Mouse (Mus musculus) hindbrain, embryonic 14.5 days (tissue): ENCODE measurements around the gene Bicdl2. TPM values are rescaled to one million over a fixed set of nuclear protein-coding genes. Genes with fewer than 3 reads are reported as not detected.

ENCODE experiments used
- ATAC-seq: fragments of 200-750 bp; cut with Nextera tagmentation; 2 replicates; pipeline ENCODE4 v1.8.0; 2017; ENCODE audit warnings: moderate number of reproducible peaks, mild to moderate bottlenecking, moderate TSS enrichment, moderate library complexity; ENCODE audit not compliant: low FRiP score
- DNase-seq: peaks from one replicate; pipeline ENCODE4 v3.0.0-alpha.2; 2015; ENCODE audit warnings: low spot score
- H3K27ac ChIP-seq: fragments of 300-500 bp; sonication (generic); 2 replicates; pipeline ENCODE4 v1.5.1; 2014; ENCODE audit warnings: mild to moderate bottlenecking, moderate library complexity
- H3K27me3 ChIP-seq: fragments of 300-500 bp; sonication (generic); 2 replicates; pipeline ENCODE4 v1.6.1; 2014; ENCODE audit warnings: mild to moderate bottlenecking, low read length, mixed read lengths; ENCODE audit not compliant: control insufficient read depth, insufficient read depth
- H3K36me3 ChIP-seq: fragments of 300-500 bp; sonication (generic); replicated peaks from 2 replicates; pipeline ENCODE4 v1.6.1; 2014; ENCODE audit not compliant: control insufficient read depth, insufficient read depth
- H3K4me1 ChIP-seq: fragments of 300-500 bp; sonication (generic); replicated peaks from 2 replicates; pipeline ENCODE4 v1.6.1; 2014; ENCODE audit warnings: antibody characterized with exemption, low read length, mixed read lengths; ENCODE audit not compliant: control insufficient read depth, insufficient read depth
- H3K4me2 ChIP-seq: fragments of 300-500 bp; sonication (generic); replicated peaks from 2 replicates; pipeline ENCODE4 v1.6.1; 2014; ENCODE audit warnings: mild to moderate bottlenecking, moderate library complexity
- H3K4me3 ChIP-seq: fragments of 300-500 bp; sonication (generic); replicated peaks from 2 replicates; pipeline ENCODE4 v1.5.1; 2014; ENCODE audit warnings: mild to moderate bottlenecking, low read length
- H3K9ac ChIP-seq: fragments of 300-500 bp; sonication (generic); 2 replicates; pipeline ENCODE4 v1.6.1; 2014
- H3K9me3 ChIP-seq: fragments of 300-500 bp; sonication (generic); 2 replicates; pipeline ENCODE4 v1.6.1; 2016; ENCODE audit warnings: low read length; ENCODE audit not compliant: control insufficient read depth
- WGBS: fragments of 180-500 bp; shearing (Covaris S2); extraction: QIAGEN DNeasy Blood & Tissue Kit; methylation state at CpG from one replicate; pipeline ENCODE4 v1.1.7; 2014; 5-methylcytosine and 5-hydroxymethylcytosine counted together
- polyA plus RNA-seq: library from polyadenylated mRNA; unstranded; fragments of >200 nt; fragmentation: Nextera tagmentation; extraction: Ambion mirVana; gene quantifications from 2 replicates; pipeline ENCODE4 v1.2.1, GENCODE M21; 2014

The Bicdl2 gene
- polyA plus RNA-seq, 1 experiment from 2014 or later = 0.24 TPM

DNA sequence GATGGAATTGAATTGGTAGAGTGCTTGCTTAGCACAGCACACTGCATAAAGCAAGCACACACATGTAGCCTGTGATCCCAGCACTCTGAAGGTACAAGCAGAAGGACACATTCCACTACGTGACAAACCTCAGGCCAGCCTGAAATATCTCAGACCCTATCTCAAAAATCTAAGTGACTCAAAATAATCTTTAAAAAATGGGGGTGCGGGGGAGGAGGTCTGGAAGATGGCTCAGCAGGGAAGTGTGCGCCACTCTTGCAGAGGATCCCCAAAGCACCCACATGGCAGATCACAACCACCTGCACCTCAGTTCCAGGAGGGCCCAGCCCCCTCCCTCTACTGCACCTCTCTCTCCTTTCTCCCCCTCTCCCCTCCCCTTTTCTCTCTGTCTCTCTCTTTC is 11.2 kb downstream of the Bicdl2 start:
- 97% methylated on average over 3 of the region's 3 CpGs for WGBS
- Histone ChIP-seq H3K4me3 (no peak overlapping the region), H3K4me2 (no peak overlapping the region), H3K9me3 (no peaks in the 10 kb centered on the region), H3K27ac (no peak overlapping the region), H3K9ac (no peak overlapping the region), H3K27me3 (peaks cover 20% of the 10 kb centered on the region), H3K4me1 (peaks cover 22% of the 10 kb centered on the region), H3K36me3 (peaks cover 27% of the 10 kb centered on the region)
- DNase-seq (no peak), ATAC-seq (no peak)

DNA sequence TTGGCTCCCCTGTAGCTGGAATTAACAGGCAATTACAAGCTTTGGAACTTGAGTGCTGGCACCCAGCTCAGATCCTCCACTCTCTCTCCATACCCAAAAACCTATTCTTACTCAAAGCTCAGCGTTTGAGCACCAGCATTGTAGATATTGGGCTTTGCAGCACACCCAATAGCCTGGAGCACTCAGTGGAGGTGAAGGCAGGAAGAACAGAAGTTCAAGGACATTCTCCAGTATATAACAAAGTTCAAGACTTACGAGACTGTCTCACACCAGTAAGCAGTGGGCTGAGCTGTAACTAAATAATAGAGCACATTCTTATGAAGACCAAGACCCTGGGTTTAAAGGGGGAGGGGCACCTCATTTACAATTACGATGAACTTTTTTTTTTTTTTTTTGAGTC is 12.5 kb downstream of the Bicdl2 start:
- H3K4me2 ChIP-seq = peak overlapping the region; percentile 77
- H3K9me3 ChIP-seq = no peaks in the 10 kb centered on the region
- no peak overlapping the region for H3K9ac ChIP-seq
- H3K36me3 ChIP-seq = peaks cover 19% of the 10 kb centered on the region
- ATAC-seq (no peak), DNase-seq (no peak)
- H3K27me3 ChIP-seq = peaks cover 28% of the 10 kb centered on the region
- WGBS = 82% methylated on average over 3 of the region's 3 CpGs
- H3K4me1 ChIP-seq = peaks cover 26% of the 10 kb centered on the region
- no peak overlapping the region for H3K27ac ChIP-seq
- H3K4me3 ChIP-seq = peak overlapping the region; percentile 58

DNA sequence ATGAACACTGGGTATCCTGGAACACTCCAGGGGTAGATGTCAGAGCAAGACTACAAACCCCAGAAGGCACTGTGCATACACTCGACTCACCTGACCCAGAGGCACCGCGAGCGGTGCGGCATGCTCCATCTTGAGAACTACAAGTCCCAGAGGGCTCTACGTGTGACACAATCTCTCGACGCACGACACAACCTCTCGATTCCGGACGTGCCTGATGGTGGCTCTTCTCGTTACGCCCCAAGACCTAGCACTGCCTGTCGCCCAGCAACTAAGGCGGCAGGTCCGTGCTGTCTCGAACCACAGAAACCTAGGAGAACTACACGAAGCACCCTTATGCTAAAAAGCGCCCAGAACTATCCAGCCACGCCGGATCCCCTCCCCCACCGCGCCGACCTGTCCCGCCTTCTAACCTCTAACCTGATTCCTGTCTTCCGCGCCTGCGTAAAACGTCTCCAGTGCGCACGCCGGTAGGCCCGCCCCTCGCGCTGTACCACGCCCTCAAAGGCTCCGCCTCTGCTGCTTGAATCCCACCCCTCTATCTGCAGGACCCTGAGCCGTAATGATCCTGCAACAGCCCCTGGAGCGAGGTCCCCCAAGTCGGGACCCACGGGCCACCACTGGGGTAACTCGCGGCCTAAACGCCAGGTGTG is 13.2 kb downstream of the Bicdl2 start, which contains the start of the genes Hcfc1r1 and Thoc6:
Gene Hcfc1r1 (plus strand): TSS at position 173 of the 650 bp plus-strand sequence.
Gene Thoc6 (minus strand): TSS at position 459 of the 650 bp plus-strand sequence.
- Histone ChIP-seq H3K27ac (peak within 1 kb of the TSS; percentile 88), H3K9me3 (no peaks in the 10 kb centered on the region), H3K4me2 (peak within 1 kb of the TSS; percentile 77), H3K36me3 (peaks cover 15% of the 10 kb centered on the region), H3K4me1 (peaks cover 26% of the 10 kb centered on the region), H3K4me3 (peak within 1 kb of the TSS; percentile 58), H3K27me3 (peaks cover 36% of the 10 kb centered on the region), H3K9ac (peak within 1 kb of the TSS; percentile 83)
- peak; percentile 92 for DNase-seq
- ATAC-seq = peak; percentile 94
- WGBS = under 1% methylated on average over 45 of the region's 45 CpGs

DNA sequence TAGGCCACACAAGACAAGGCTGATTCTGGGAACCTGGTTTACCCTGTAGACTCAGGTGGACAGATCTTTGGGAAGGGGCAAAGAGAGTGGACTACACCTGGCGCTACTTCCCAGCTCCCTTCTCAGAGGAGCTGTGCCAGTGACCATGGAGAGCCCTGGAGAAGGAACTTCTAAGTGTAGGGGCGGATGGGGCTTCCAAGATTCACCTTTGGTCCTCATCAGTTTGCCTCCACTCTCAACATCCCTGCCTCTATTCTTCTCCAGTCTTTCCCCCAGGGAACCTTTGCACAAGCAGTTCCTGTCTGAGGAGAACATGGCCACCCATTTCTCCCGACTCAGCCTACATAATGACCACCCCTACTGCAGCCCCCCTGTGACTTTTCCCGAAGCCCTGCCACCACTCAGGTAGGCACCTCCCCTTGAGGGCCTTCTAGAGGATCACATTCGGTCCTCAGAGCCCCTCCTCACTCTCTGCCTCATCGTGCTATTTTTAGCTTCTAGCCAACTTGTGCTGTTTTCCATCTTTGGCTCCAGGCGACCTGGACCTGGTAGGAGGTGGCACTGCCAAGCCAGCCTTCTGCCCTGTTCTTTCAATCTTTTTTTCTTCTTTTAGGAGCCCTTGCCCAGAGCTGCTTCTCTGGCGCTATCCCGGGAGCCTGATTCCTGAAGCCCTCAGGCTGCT is 14.1 kb downstream of the Bicdl2 start:
- DNase-seq (no peak), ATAC-seq (peak; percentile 0; the same call in 1 of the 2 replicates)
- Histone ChIP-seq H3K27ac (peak overlapping the region; percentile 88; the same call in 1 of the 2 replicates), H3K4me3 (peak overlapping the region; percentile 58), H3K4me1 (peaks cover 26% of the 10 kb centered on the region), H3K9me3 (no peaks in the 10 kb centered on the region), H3K9ac (peak overlapping the region; percentile 83), H3K4me2 (peak overlapping the region; percentile 77), H3K36me3 (peaks cover 6% of the 10 kb centered on the region), H3K27me3 (peaks cover 45% of the 10 kb centered on the region)
- WGBS = 48% methylated on average over 9 of the region's 9 CpGs

DNA sequence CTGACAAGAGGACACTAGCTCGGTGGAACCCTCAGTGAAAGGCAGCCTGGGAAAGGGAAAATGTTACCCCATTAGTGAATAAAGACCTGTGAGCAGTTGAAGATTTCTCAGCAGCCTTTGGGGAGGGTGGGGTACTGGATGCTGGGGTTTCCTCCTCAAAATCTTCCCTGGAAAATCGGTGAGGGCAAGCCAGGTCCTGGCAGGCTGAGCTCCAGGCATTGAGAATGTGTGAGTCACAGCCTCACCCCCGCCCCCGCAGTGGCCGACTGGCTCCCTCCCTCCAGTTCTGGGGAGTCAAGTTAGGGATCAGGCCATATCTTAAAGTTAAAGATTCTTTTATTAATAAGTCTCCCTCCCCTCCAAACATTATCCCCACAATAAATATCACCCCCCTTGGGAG is 14.8 kb downstream of the Bicdl2 start:
- H3K9ac ChIP-seq = no peak overlapping the region; the same call in 1 of the 2 replicates

DNA sequence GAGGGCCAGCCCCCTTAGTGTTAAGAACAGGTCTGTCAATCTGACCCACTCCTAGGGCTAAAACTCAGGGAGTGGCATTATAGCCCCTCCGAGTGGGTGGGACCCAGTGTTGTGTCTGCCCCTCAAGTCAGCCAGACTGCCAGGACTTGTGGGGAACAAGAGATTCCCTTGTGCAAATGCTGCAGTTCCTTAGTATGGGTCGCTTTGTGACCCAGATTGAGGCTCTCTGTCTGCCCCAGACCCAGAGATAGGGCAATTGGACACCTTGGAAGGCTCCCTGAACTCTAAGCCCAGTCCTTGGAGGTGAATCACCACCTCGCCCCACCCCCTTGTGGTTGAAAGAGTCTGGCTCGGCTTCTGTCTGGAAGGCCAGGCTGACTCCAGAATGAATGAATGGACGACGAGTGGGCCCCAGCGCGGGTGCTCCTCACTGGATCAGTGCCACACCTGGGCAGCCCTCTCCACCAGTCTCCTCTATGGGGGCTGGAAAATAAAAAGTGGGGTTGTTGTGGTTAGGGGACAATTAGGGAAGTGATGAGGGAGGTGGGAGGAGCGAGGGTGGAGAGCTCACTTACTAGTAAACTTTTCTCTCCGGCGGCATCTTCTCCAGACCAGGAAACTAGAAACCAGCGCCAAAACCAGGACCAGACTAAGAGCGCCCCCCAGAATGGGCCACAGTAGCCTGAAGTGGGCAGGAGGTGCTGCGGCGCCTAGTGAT is 15.4 kb downstream of the Bicdl2 start:
- ATAC-seq (no peak), DNase-seq (no peak)

More for the DNA sequence above, 14.8 kb downstream of the Bicdl2 start:
- DNase-seq (no peak), ATAC-seq (no peak)
- 49% methylated on average over 5 of the region's 5 CpGs for WGBS
- H3K4me1 ChIP-seq = peaks cover 26% of the 10 kb centered on the region
- no peak overlapping the region for H3K27ac ChIP-seq
- H3K36me3 ChIP-seq = peaks cover under 1% of the 10 kb centered on the region; the same call in 1 of the 2 replicates
- H3K27me3 ChIP-seq = peaks cover 52% of the 10 kb centered on the region
- H3K4me2 ChIP-seq = 0 out of 2 replicates have a peak overlapping the region, but pooled peaks have one; percentile 77
- no peak overlapping the region for H3K4me3 ChIP-seq
- no peaks in the 10 kb centered on the region for H3K9me3 ChIP-seq

DNA sequence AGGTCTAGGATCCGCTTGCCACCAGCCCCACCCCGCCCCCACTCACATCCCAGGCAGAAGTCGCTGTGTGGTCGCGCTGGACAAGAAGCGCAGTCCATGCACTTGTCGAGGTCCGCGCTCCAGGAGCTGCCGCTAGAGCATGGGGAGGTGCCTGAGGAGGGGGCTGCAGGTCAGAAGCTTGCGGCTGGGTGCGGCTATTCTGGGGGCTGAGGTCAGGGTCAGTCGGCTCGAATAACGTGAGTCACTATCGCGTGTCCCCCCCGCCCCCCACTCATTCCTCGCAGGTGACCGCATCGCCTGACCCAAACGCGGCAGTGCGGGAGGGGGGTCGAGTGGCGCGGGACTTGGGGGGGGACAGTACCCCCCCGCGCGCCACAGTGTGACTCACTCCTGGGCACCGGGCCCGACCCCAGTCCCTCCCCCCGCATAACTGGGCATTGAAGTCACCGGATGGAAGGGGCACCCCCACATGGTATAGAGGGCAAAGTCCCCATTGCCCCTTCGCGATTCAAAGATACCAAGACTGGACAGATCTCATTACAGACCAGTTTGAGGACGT is 16.2 kb downstream of the Bicdl2 start:
- Histone ChIP-seq H3K27me3 (peaks cover 66% of the 10 kb centered on the region), H3K27ac (no peak overlapping the region), H3K4me1 (peaks cover 26% of the 10 kb centered on the region), H3K9ac (peak overlapping the region; percentile 53), H3K36me3 (no peaks in the 10 kb centered on the region), H3K9me3 (no peaks in the 10 kb centered on the region), H3K4me3 (peak overlapping the region; percentile 40), H3K4me2 (peak overlapping the region; percentile 80)
- under 1% methylated on average over 34 of the region's 37 CpGs for WGBS
- ATAC-seq (no peak), DNase-seq (no peak)

More for the DNA sequence above, 15.4 kb downstream of the Bicdl2 start:
- Histone ChIP-seq H3K36me3 (no peaks in the 10 kb centered on the region), H3K4me3 (peak overlapping the region; percentile 40), H3K9me3 (no peaks in the 10 kb centered on the region), H3K4me2 (peak overlapping the region; percentile 80), H3K4me1 (peaks cover 26% of the 10 kb centered on the region), H3K27ac (no peak overlapping the region), H3K9ac (no peak overlapping the region), H3K27me3 (peaks cover 58% of the 10 kb centered on the region)
- WGBS = 11% methylated on average over 15 of the region's 15 CpGs

DNA sequence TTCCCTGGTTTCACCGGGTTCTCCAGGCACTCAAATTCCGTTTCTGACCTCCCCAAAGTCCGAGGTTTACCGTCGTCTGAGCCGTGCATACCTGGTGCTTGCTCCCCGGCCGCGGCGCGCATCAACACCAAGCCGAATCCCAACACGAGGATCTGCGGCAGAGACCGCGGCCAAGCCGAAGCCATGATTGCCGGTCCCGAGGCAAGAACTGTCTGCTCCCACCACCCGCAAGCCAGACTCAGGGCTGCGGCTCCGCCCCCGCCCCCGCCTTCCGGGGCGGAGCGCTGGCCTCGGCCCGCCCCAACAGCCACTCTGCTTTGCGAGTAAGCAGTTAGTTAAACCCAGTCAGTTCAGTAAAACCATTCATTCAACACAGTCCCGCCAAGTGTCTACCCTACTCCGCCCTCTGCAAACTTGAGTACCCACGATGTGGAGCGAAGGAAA is 17.0 kb downstream of the Bicdl2 start, which contains the start of gene Tnfrsf12a:
Gene Tnfrsf12a (minus strand): TSS at position 233 of the 444 bp plus-strand sequence.
- Histone ChIP-seq H3K27me3 (peaks cover 72% of the 10 kb centered on the region), H3K9ac (peak within 1 kb of the TSS; percentile 53), H3K9me3 (no peaks in the 10 kb centered on the region), H3K4me1 (peaks cover 26% of the 10 kb centered on the region), H3K27ac (no peak within 1 kb of the TSS), H3K4me3 (peak within 1 kb of the TSS; percentile 40), H3K4me2 (peak within 1 kb of the TSS; percentile 80), H3K36me3 (no peaks in the 10 kb centered on the region)
- ATAC-seq (no peak; the same call in 1 of the 2 replicates), DNase-seq (peak; percentile 69)
- WGBS = under 1% methylated on average over 34 of the region's 34 CpGs
